Mouse (Mus musculus): ENCODE measurements at regions not wholly inside any gene's neighbourhood (a gene's known extent, or its start where the extent isn't known, plus 50 kb on each side); places are given as distances from the start of the nearest gene placed in this dataset.

GRCm38 (mm10) chr4:82160233-82160632 lies 545.3 kb downstream of the Nfib start:
- Histone ChIP-seq H3K9me3 (replicated peaks; ENCODE audit: control insufficient read depth, low read length) (no peaks in the 10 kb centered on the region), H3K4me2 (ENCODE audit: low read depth, low read length) (no peak overlapping the region), H3K36me3 (replicated peaks; ENCODE audit: control insufficient read depth, insufficient read depth, low read depth, low read length) (no peaks in the 10 kb centered on the region), H3K27me3 (ENCODE audit: control insufficient read depth, insufficient read depth, low read length) (no peaks in the 10 kb centered on the region), H3K27ac (replicated peaks; ENCODE audit: low read depth, low read length) (no peak overlapping the region), H3K4me1 (ENCODE audit: control insufficient read depth, insufficient read depth, low read length) (no peaks in the 10 kb centered on the region; the same call in 1 of the 2 replicates), H3K4me3 (ENCODE audit: low read depth, low read length) (no peak overlapping the region), H3K9ac (replicated peaks; ENCODE audit: low read length) (no peak overlapping the region)
- ATAC-seq (replicated peaks; ENCODE audit: insufficient number of reproducible peaks, low FRiP score, low TSS enrichment, low read depth) (no peak), DNase-seq (ENCODE audit: low spot score) (no peak)
- WGBS: 74% methylated on average over 5 of the region's 5 CpGs

GRCm38 (mm10) chr4:82155642-82156320 lies 549.8 kb downstream of the Nfib start:
- Histone ChIP-seq H3K4me3 (ENCODE audit: low read depth, low read length) (no peak overlapping the region), H3K9me3 (replicated peaks; ENCODE audit: control insufficient read depth, low read length) (no peaks in the 10 kb centered on the region), H3K27me3 (ENCODE audit: control insufficient read depth, insufficient read depth, low read length) (no peaks in the 10 kb centered on the region), H3K4me2 (ENCODE audit: low read depth, low read length) (no peak overlapping the region), H3K4me1 (ENCODE audit: control insufficient read depth, insufficient read depth, low read length) (no peaks in the 10 kb centered on the region; the same call in 1 of the 2 replicates), H3K9ac (replicated peaks; ENCODE audit: low read length) (no peak overlapping the region), H3K36me3 (replicated peaks; ENCODE audit: control insufficient read depth, insufficient read depth, low read depth, low read length) (no peaks in the 10 kb centered on the region), H3K27ac (replicated peaks; ENCODE audit: low read depth, low read length) (no peak overlapping the region)
- peak; percentile 22 for DNase-seq (ENCODE audit: low spot score)
- 26% methylated on average over 7 of the region's 7 CpGs for WGBS
- no peak; the same call in 1 of the 2 replicates for ATAC-seq (replicated peaks; ENCODE audit: insufficient number of reproducible peaks, low FRiP score, low TSS enrichment, low read depth)

- Histone ChIP-seq H3K4me2 (ENCODE audit: low read depth, low read length) (no peak overlapping the region), H3K9ac (replicated peaks; ENCODE audit: low read length) (no peak overlapping the region), H3K27me3 (ENCODE audit: control insufficient read depth, insufficient read depth, low read length) (no peaks in the 10 kb centered on the region), H3K9me3 (replicated peaks; ENCODE audit: control insufficient read depth, low read length) (no peaks in the 10 kb centered on the region), H3K36me3 (replicated peaks; ENCODE audit: control insufficient read depth, insufficient read depth, low read depth, low read length) (no peaks in the 10 kb centered on the region), H3K27ac (replicated peaks; ENCODE audit: low read depth, low read length) (no peak overlapping the region), H3K4me1 (ENCODE audit: control insufficient read depth, insufficient read depth, low read length) (no peaks in the 10 kb centered on the region; the same call in 1 of the 2 replicates), H3K4me3 (ENCODE audit: low read depth, low read length) (no peak overlapping the region)
- ATAC-seq (replicated peaks; ENCODE audit: insufficient number of reproducible peaks, low FRiP score, low TSS enrichment, low read depth): no peak
- no peak for DNase-seq (ENCODE audit: low spot score)
- 78% methylated on average over 9 of the region's 9 CpGs for WGBS
These were observed 551.5 kb downstream of the Nfib start for GRCm38 (mm10) chr4:82154021-82154555.

- H3K9ac ChIP-seq (replicated peaks; ENCODE audit: low read length): no peak overlapping the region
- peaks cover under 1% of the 10 kb centered on the region; the same call in 1 of the 2 replicates for H3K4me1 ChIP-seq (ENCODE audit: control insufficient read depth, insufficient read depth, low read length)
- H3K27me3 ChIP-seq (ENCODE audit: control insufficient read depth, insufficient read depth, low read length): no peaks in the 10 kb centered on the region
- no peak overlapping the region for H3K4me3 ChIP-seq (ENCODE audit: low read depth, low read length)
- H3K9me3 ChIP-seq (replicated peaks; ENCODE audit: control insufficient read depth, low read length): no peaks in the 10 kb centered on the region
- H3K4me2 ChIP-seq (ENCODE audit: low read depth, low read length): no peak overlapping the region
- ATAC-seq (replicated peaks; ENCODE audit: insufficient number of reproducible peaks, low FRiP score, low TSS enrichment, low read depth): no peak
- no peaks in the 10 kb centered on the region for H3K36me3 ChIP-seq (replicated peaks; ENCODE audit: control insufficient read depth, insufficient read depth, low read depth, low read length)
- 26% methylated on average over 5 of the region's 5 CpGs for WGBS
- peak; percentile 64 for DNase-seq (ENCODE audit: low spot score)
- no peak overlapping the region for H3K27ac ChIP-seq (replicated peaks; ENCODE audit: low read depth, low read length)
These were observed 551.9 kb downstream of the Nfib start for GRCm38 (mm10) chr4:82153604-82154003.

- WGBS: 75% methylated on average over 1 of the region's 1 CpGs
- ATAC-seq (replicated peaks; ENCODE audit: insufficient number of reproducible peaks, low FRiP score, low TSS enrichment, low read depth): no peak
- H3K27me3 ChIP-seq (ENCODE audit: control insufficient read depth, insufficient read depth, low read length): no peaks in the 10 kb centered on the region
These were observed 555.6 kb downstream of the Nfib start for GRCm38 (mm10) chr4:82149957-82150356.

GRCm38 (mm10) chr4:82148129-82149064 lies 557.2 kb downstream of the Nfib start:
- H3K4me3 ChIP-seq (ENCODE audit: low read depth, low read length): no peak overlapping the region
- peak; percentile 41 for DNase-seq (ENCODE audit: low spot score)
- H3K27me3 ChIP-seq (ENCODE audit: control insufficient read depth, insufficient read depth, low read length): no peaks in the 10 kb centered on the region
- 17% methylated on average over 6 of the region's 6 CpGs for WGBS
- H3K27ac ChIP-seq (replicated peaks; ENCODE audit: low read depth, low read length): no peak overlapping the region
- no peak overlapping the region for H3K9ac ChIP-seq (replicated peaks; ENCODE audit: low read length)
- no peaks in the 10 kb centered on the region for H3K9me3 ChIP-seq (replicated peaks; ENCODE audit: control insufficient read depth, low read length)
- no peak overlapping the region for H3K4me2 ChIP-seq (ENCODE audit: low read depth, low read length)
- peaks cover 3% of the 10 kb centered on the region; the same call in 1 of the 2 replicates for H3K4me1 ChIP-seq (ENCODE audit: control insufficient read depth, insufficient read depth, low read length)
- no peak for ATAC-seq (replicated peaks; ENCODE audit: insufficient number of reproducible peaks, low FRiP score, low TSS enrichment, low read depth)
- H3K36me3 ChIP-seq (replicated peaks; ENCODE audit: control insufficient read depth, insufficient read depth, low read depth, low read length): no peaks in the 10 kb centered on the region

More at GRCm38 (mm10) chr4:82149957-82150356, 555.6 kb downstream of the Nfib start:
- Histone ChIP-seq H3K9me3 (replicated peaks; ENCODE audit: control insufficient read depth, low read length) (no peaks in the 10 kb centered on the region), H3K36me3 (replicated peaks; ENCODE audit: control insufficient read depth, insufficient read depth, low read depth, low read length) (no peaks in the 10 kb centered on the region), H3K4me2 (ENCODE audit: low read depth, low read length) (no peak overlapping the region), H3K4me3 (ENCODE audit: low read depth, low read length) (no peak overlapping the region), H3K9ac (replicated peaks; ENCODE audit: low read length) (no peak overlapping the region), H3K4me1 (ENCODE audit: control insufficient read depth, insufficient read depth, low read length) (peaks cover 3% of the 10 kb centered on the region; the same call in 1 of the 2 replicates), H3K27ac (replicated peaks; ENCODE audit: low read depth, low read length) (no peak overlapping the region)
- DNase-seq (ENCODE audit: low spot score): no peak

- Histone ChIP-seq H3K4me2 (ENCODE audit: low read depth, low read length) (no peak overlapping the region), H3K9me3 (replicated peaks; ENCODE audit: control insufficient read depth, low read length) (no peaks in the 10 kb centered on the region), H3K4me1 (ENCODE audit: control insufficient read depth, insufficient read depth, low read length) (no peaks in the 10 kb centered on the region), H3K36me3 (replicated peaks; ENCODE audit: control insufficient read depth, insufficient read depth, low read depth, low read length) (no peaks in the 10 kb centered on the region), H3K4me3 (ENCODE audit: low read depth, low read length) (no peak overlapping the region), H3K9ac (replicated peaks; ENCODE audit: low read length) (no peak overlapping the region), H3K27me3 (ENCODE audit: control insufficient read depth, insufficient read depth, low read length) (no peaks in the 10 kb centered on the region), H3K27ac (replicated peaks; ENCODE audit: low read depth, low read length) (no peak overlapping the region)
- ATAC-seq (replicated peaks; ENCODE audit: insufficient number of reproducible peaks, low FRiP score, low TSS enrichment, low read depth): no peak
- 86% methylated on average over 3 of the region's 3 CpGs for WGBS
- no peak for DNase-seq (ENCODE audit: low spot score)
These were observed 563.2 kb downstream of the Nfib start for GRCm38 (mm10) chr4:82142391-82142790.
